Mouse (Mus musculus): ENCODE data around the gene Mrpl42. TPM values are rescaled to one million over a fixed set of nuclear protein-coding genes. Genes with fewer than 3 reads are reported as not detected.

The Mrpl42 gene
- polyA plus RNA-seq, 1 experiment from 2014 or later, result 233 TPM

GRCm38 (mm10) chr10:95544651-95545050 lies 42.9 kb upstream of the Mrpl42 start:
- Histone ChIP-seq H3K27me3 (replicated peaks; ENCODE audit: control insufficient read depth, insufficient read depth, low read length) (no peaks in the 10 kb centered on the region), H3K36me3 (ENCODE audit: control insufficient read depth, insufficient read depth) (peaks cover 34% of the 10 kb centered on the region), H3K4me1 (replicated peaks; ENCODE audit: control insufficient read depth, insufficient read depth, low read length) (0 out of 2 replicates have a peak, but pooled peaks cover 4% of the 10 kb centered on the region), H3K9ac (ENCODE audit: low read depth, low read length) (no peak overlapping the region), H3K9me3 (ENCODE audit: control insufficient read depth) (no peaks in the 10 kb centered on the region), H3K4me3 (ENCODE audit: low read depth, low read length) (no peak overlapping the region), H3K4me2 (replicated peaks; ENCODE audit: low read depth) (no peak overlapping the region), H3K27ac (ENCODE audit: low read depth, low read length) (no peak overlapping the region)
- TF ChIP-seq CTCF (IDR thresholded peaks at IDR 0.05; ENCODE audit: low read depth), result no peak
- no peak for ATAC-seq
- WGBS, result 83% methylated on average over 2 of the region's 2 CpGs

GRCm38 (mm10) chr10:95544004-95544403 lies 42.3 kb upstream of the Mrpl42 start:
- no peak for ATAC-seq
- peaks cover 27% of the 10 kb centered on the region for H3K36me3 ChIP-seq (ENCODE audit: control insufficient read depth, insufficient read depth)
- no peak overlapping the region for H3K4me2 ChIP-seq (replicated peaks; ENCODE audit: low read depth)
- H3K9ac ChIP-seq (ENCODE audit: low read depth, low read length), result no peak overlapping the region
- no peak for TF ChIP-seq CTCF (IDR thresholded peaks at IDR 0.05; ENCODE audit: low read depth)
- H3K27me3 ChIP-seq (replicated peaks; ENCODE audit: control insufficient read depth, insufficient read depth, low read length), result no peaks in the 10 kb centered on the region
- 0 out of 2 replicates have a peak, but pooled peaks cover 5% of the 10 kb centered on the region for H3K4me1 ChIP-seq (replicated peaks; ENCODE audit: control insufficient read depth, insufficient read depth, low read length)
- no peaks in the 10 kb centered on the region for H3K9me3 ChIP-seq (ENCODE audit: control insufficient read depth)
- H3K27ac ChIP-seq (ENCODE audit: low read depth, low read length), result no peak overlapping the region
- H3K4me3 ChIP-seq (ENCODE audit: low read depth, low read length), result no peak overlapping the region

GRCm38 (mm10) chr10:95543377-95543776 lies 41.6 kb upstream of the Mrpl42 start:
- ATAC-seq, result no peak
- 0 out of 2 replicates have a peak, but pooled peaks cover 5% of the 10 kb centered on the region for H3K4me1 ChIP-seq (replicated peaks; ENCODE audit: control insufficient read depth, insufficient read depth, low read length)
- no peak overlapping the region for H3K4me3 ChIP-seq (ENCODE audit: low read depth, low read length)

GRCm38 (mm10) chr10:95542916-95543315 lies 41.2 kb upstream of the Mrpl42 start:
- Histone ChIP-seq H3K27me3 (replicated peaks; ENCODE audit: control insufficient read depth, insufficient read depth, low read length) (no peaks in the 10 kb centered on the region), H3K9ac (ENCODE audit: low read depth, low read length) (no peak overlapping the region), H3K4me1 (replicated peaks; ENCODE audit: control insufficient read depth, insufficient read depth, low read length) (0 out of 2 replicates have a peak, but pooled peaks cover 5% of the 10 kb centered on the region), H3K9me3 (ENCODE audit: control insufficient read depth) (no peaks in the 10 kb centered on the region), H3K36me3 (ENCODE audit: control insufficient read depth, insufficient read depth) (peaks cover 20% of the 10 kb centered on the region), H3K27ac (ENCODE audit: low read depth, low read length) (no peak overlapping the region), H3K4me3 (ENCODE audit: low read depth, low read length) (no peak overlapping the region), H3K4me2 (replicated peaks; ENCODE audit: low read depth) (no peak overlapping the region)
- 90% methylated on average over 4 of the region's 4 CpGs for whole genome bisulfite sequencing
- no peak for TF ChIP-seq CTCF (IDR thresholded peaks at IDR 0.05; ENCODE audit: low read depth)
- ATAC-seq, result no peak

More at GRCm38 (mm10) chr10:95543377-95543776, 41.6 kb upstream of the Mrpl42 start:
- TF ChIP-seq CTCF (IDR thresholded peaks at IDR 0.05; ENCODE audit: low read depth), result no peak
- H3K27ac ChIP-seq (ENCODE audit: low read depth, low read length), result no peak overlapping the region
- no peaks in the 10 kb centered on the region for H3K9me3 ChIP-seq (ENCODE audit: control insufficient read depth)
- H3K36me3 ChIP-seq (ENCODE audit: control insufficient read depth, insufficient read depth), result peaks cover 25% of the 10 kb centered on the region
- no peaks in the 10 kb centered on the region for H3K27me3 ChIP-seq (replicated peaks; ENCODE audit: control insufficient read depth, insufficient read depth, low read length)
- WGBS, result 80% methylated on average over 2 of the region's 2 CpGs
- H3K4me2 ChIP-seq (replicated peaks; ENCODE audit: low read depth), result no peak overlapping the region
- H3K9ac ChIP-seq (ENCODE audit: low read depth, low read length), result no peak overlapping the region

GRCm38 (mm10) chr10:95539841-95540240 lies 38.1 kb upstream of the Mrpl42 start:
- no peaks in the 10 kb centered on the region for H3K27me3 ChIP-seq (replicated peaks; ENCODE audit: control insufficient read depth, insufficient read depth, low read length)
- ATAC-seq, result no peak
- 77% methylated on average over 3 of the region's 3 CpGs for WGBS
- no peak for TF ChIP-seq CTCF (IDR thresholded peaks at IDR 0.05; ENCODE audit: low read depth)
- no peaks in the 10 kb centered on the region for H3K36me3 ChIP-seq (ENCODE audit: control insufficient read depth, insufficient read depth)
- 0 out of 2 replicates have a peak, but pooled peaks cover 5% of the 10 kb centered on the region for H3K4me1 ChIP-seq (replicated peaks; ENCODE audit: control insufficient read depth, insufficient read depth, low read length)
- H3K27ac ChIP-seq (ENCODE audit: low read depth, low read length), result no peak overlapping the region
- H3K4me3 ChIP-seq (ENCODE audit: low read depth, low read length), result no peak overlapping the region
- H3K9ac ChIP-seq (ENCODE audit: low read depth, low read length), result no peak overlapping the region
- H3K4me2 ChIP-seq (replicated peaks; ENCODE audit: low read depth), result no peak overlapping the region
- no peaks in the 10 kb centered on the region for H3K9me3 ChIP-seq (ENCODE audit: control insufficient read depth)

- 86% methylated on average over 3 of the region's 3 CpGs for WGBS
- H3K9me3 ChIP-seq (ENCODE audit: control insufficient read depth), result no peaks in the 10 kb centered on the region
- 0 out of 2 replicates have a peak, but pooled peaks cover 5% of the 10 kb centered on the region for H3K4me1 ChIP-seq (replicated peaks; ENCODE audit: control insufficient read depth, insufficient read depth, low read length)
- no peak for ATAC-seq
- H3K36me3 ChIP-seq (ENCODE audit: control insufficient read depth, insufficient read depth), result no peaks in the 10 kb centered on the region
- no peak for TF ChIP-seq CTCF (IDR thresholded peaks at IDR 0.05; ENCODE audit: low read depth)
- H3K27ac ChIP-seq (ENCODE audit: low read depth, low read length), result no peak overlapping the region
- no peaks in the 10 kb centered on the region for H3K27me3 ChIP-seq (replicated peaks; ENCODE audit: control insufficient read depth, insufficient read depth, low read length)
- no peak overlapping the region for H3K4me2 ChIP-seq (replicated peaks; ENCODE audit: low read depth)
- no peak overlapping the region for H3K9ac ChIP-seq (ENCODE audit: low read depth, low read length)
- H3K4me3 ChIP-seq (ENCODE audit: low read depth, low read length), result no peak overlapping the region
These were observed 37.5 kb upstream of the Mrpl42 start for GRCm38 (mm10) chr10:95539260-95539659.

- Histone ChIP-seq H3K4me2 (replicated peaks; ENCODE audit: low read depth) (no peak overlapping the region), H3K27ac (ENCODE audit: low read depth, low read length) (no peak overlapping the region), H3K36me3 (ENCODE audit: control insufficient read depth, insufficient read depth) (no peaks in the 10 kb centered on the region), H3K9me3 (ENCODE audit: control insufficient read depth) (no peaks in the 10 kb centered on the region), H3K4me1 (replicated peaks; ENCODE audit: control insufficient read depth, insufficient read depth, low read length) (0 out of 2 replicates have a peak, but pooled peaks cover 5% of the 10 kb centered on the region), H3K27me3 (replicated peaks; ENCODE audit: control insufficient read depth, insufficient read depth, low read length) (no peaks in the 10 kb centered on the region), H3K4me3 (ENCODE audit: low read depth, low read length) (no peak overlapping the region), H3K9ac (ENCODE audit: low read depth, low read length) (no peak overlapping the region)
- TF ChIP-seq CTCF (IDR thresholded peaks at IDR 0.05; ENCODE audit: low read depth), result no peak
- no peak for ATAC-seq
- 86% methylated on average over 6 of the region's 6 CpGs for WGBS
These were observed 34.4 kb upstream of the Mrpl42 start for GRCm38 (mm10) chr10:95536222-95536541.

Data from intestine, postnatal 0 days (tissue).